Mouse (Mus musculus): ENCODE data around the gene Sept4. TPM values are rescaled to one million over a fixed set of nuclear protein-coding genes. Genes with fewer than 3 reads are reported as not detected.

The Sept4 gene
- polyA plus RNA-seq (2014; fragmentation: Illumina TruSeq; extraction: RNeasy Lipid Tissue Mini Kit (QIAGEN cat#74804); ENCODE audit: low read depth, low replicate concordance) = 6.7 TPM

DNA sequence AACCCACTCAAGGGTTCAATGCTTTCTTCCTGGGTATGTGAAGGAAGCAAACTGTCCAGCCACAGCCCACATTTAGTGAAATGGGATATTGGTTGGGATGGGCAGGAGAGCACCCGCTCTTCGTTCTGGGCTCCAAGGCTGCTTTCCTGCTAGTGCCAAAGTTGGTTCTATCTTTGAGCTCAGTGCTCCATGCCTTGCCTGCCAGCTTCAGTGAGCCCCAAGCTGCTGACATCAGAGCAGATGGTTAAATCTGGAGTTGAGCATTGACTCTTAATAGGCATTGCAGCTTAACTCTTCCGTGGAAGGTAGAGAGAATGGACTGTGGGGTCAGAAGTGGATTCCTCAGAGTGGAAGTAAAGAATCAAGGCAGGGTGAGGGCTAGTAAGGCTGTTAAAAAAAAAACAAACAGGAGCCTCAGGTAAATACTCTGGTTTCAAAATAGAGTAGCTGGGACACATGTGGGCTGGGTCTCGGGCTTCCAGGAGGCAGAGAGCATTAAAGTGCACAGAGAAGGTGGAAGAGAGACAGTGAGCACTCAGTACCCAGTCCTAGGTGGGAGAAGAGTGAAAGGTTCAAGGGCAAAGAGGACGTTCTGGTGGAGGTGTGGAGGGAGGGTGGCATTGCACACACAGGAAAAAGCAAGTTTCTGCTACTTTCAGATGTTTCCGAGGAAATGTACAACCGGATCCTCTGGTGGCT lies at the start of gene Sept4:
TSS of gene Sept4 (plus strand) at position 649 of the 699 bp plus-strand sequence.

DNA sequence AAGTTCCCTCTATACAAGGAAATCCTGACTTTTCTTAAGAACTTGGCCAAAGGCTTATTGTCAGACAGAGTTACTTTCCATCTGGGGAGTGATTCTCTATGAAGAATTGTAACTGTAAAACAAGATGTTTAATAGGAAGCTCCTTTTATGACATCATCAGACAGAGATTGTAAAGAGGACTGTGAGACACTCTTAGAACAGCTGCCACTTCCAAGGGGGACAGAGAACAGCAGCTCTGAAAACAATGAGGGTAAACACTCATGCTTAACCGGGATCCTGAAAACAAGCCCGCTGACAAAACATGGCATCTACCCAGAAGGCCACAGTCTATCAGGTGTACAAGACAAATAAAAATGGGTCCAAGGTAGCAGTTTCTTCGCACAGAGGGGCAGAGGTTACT lies 2.2 kb upstream of the Sept4 start, which contains the start of gene Gm11492:
TSS of gene Gm11492 (plus strand) at position 153 of the 400 bp plus-strand sequence.

DNA sequence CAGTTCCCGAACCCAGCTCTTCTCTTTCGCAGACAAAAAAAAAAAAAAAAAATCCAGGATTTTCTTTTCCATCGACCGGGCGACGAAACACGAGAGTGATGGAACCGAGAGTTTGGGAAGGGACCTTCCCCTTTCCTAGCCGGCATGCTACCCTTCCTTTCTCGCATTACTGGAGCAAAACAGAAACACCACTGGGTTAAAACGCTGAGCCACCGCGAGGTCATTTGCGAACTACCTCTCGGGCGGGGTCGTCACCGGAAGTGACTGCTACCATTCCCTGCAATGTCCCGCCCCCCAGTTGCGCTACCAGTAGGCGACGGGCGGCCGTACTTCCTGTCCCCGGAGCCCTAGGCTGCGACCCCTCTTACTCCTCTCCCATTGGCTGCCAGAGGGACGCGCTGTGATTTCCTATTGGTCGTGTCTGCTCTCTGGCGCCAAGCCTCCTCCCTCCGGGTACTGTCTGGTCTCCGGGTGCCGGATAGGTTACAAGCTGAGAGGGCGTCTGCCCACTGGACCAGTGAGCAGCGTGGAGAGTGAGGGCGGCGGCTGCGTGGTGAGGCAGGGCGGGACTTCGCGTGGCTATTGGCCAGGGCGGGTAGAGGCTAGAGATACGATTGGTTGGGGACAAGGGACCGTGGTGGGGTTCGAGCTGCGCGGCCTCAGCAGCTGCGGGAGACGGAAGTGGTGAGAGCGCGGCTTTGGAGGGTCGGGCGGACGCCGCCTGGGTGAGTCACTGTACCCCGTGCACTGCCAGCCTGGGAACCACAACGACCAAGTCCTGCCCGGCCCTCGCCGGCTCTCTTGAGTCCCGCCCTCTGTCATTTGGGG lies 23.0 kb downstream of the Sept4 start, which contains the start of gene Mtmr4:
TSS of gene Mtmr4 (plus strand) at position 637 of the 828 bp plus-strand sequence.

DNA sequence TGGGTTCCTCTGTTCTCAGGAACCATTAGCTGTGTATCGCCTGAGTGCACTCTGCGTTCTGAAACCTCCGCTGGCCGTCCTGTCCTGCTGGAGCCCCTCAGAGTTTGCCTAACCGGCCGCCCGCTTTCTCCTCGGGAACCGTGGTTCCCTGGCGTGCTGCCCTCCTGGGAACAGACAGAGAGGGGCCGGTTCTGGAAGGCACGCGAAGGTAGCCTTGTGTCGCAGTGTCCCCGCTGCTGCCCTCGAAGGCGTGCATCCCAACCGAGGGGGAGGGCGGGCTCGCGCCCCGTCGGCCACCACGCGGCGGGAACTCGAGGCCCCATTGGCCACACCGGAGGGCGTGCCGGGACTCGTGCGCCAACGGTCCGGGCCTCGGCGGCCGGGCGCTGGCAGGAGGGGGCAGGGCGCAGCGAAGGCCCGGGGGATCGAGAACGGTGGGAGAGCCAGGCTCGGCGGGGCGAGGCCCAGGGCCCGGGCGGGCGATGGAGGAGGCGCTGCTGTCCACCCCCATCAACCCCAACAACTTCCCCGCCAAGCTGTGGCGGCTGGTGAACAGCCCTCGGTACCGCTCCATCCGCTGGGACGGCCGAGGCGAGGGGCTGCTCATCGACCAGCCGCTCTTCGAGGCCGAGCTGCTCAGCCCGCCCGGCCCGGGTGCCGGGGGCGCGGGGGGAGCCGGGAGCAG lies 48.2 kb downstream of the Sept4 start, which contains the start of gene Hsf5:
TSS of gene Hsf5 (plus strand) at position 375 of the 685 bp plus-strand sequence.

Other genes starting within 250 kb of the Sept4 start
- gene Ppm1e, start 209.9 kb upstream of the Sept4 start, polyA plus RNA-seq (2014; fragmentation: Illumina TruSeq; extraction: RNeasy Lipid Tissue Mini Kit (QIAGEN cat#74804); ENCODE audit: low read depth, low replicate concordance) = not detected
- 0.74 TPM for gene Rad51c, start 163.9 kb upstream of the Sept4 start, polyA plus RNA-seq (2014; fragmentation: Illumina TruSeq; extraction: RNeasy Lipid Tissue Mini Kit (QIAGEN cat#74804); ENCODE audit: low read depth, low replicate concordance)
- 0.64 TPM for gene Tex14, start 163.8 kb upstream of the Sept4 start, polyA plus RNA-seq (2014; fragmentation: Illumina TruSeq; extraction: RNeasy Lipid Tissue Mini Kit (QIAGEN cat#74804); ENCODE audit: low read depth, low replicate concordance)
- gene Gm11492, start 2.2 kb upstream of the Sept4 start, polyA plus RNA-seq (2014; fragmentation: Illumina TruSeq; extraction: RNeasy Lipid Tissue Mini Kit (QIAGEN cat#74804); ENCODE audit: low read depth, low replicate concordance) = not detected
- gene Mtmr4, start 23.3 kb downstream of the Sept4 start, polyA plus RNA-seq (2014; fragmentation: Illumina TruSeq; extraction: RNeasy Lipid Tissue Mini Kit (QIAGEN cat#74804); ENCODE audit: low read depth, low replicate concordance) = 26.0 TPM
- gene Hsf5, start 48.3 kb downstream of the Sept4 start, polyA plus RNA-seq (2014; fragmentation: Illumina TruSeq; extraction: RNeasy Lipid Tissue Mini Kit (QIAGEN cat#74804); ENCODE audit: low read depth, low replicate concordance) = not detected
- gene Rnf43, start 93.8 kb downstream of the Sept4 start, polyA plus RNA-seq (2014; fragmentation: Illumina TruSeq; extraction: RNeasy Lipid Tissue Mini Kit (QIAGEN cat#74804); ENCODE audit: low read depth, low replicate concordance) = 8.6 TPM
- gene Supt4a, start 168.6 kb downstream of the Sept4 start, polyA plus RNA-seq (2014; fragmentation: Illumina TruSeq; extraction: RNeasy Lipid Tissue Mini Kit (QIAGEN cat#74804); ENCODE audit: low read depth, low replicate concordance) = 18.1 TPM
- gene Tspoap1, start 191.6 kb downstream of the Sept4 start, polyA plus RNA-seq (2014; fragmentation: Illumina TruSeq; extraction: RNeasy Lipid Tissue Mini Kit (QIAGEN cat#74804); ENCODE audit: low read depth, low replicate concordance) = not detected
- not detected for gene Mpo, start 224.7 kb downstream of the Sept4 start, polyA plus RNA-seq (2014; fragmentation: Illumina TruSeq; extraction: RNeasy Lipid Tissue Mini Kit (QIAGEN cat#74804); ENCODE audit: low read depth, low replicate concordance)

Data from liver, adult 10 weeks (tissue).